Mouse (Mus musculus) cerebral cortex, adult 2 months (tissue): ENCODE data around the gene Vamp4.

ENCODE experiments used
- WGBS: fragments of 180-500 bp; shearing (Covaris S2); methylation state at CpG from one replicate; pipeline ENCODE4 v1.1.7; 2018; 5-methylcytosine and 5-hydroxymethylcytosine counted together

Gene Vamp4

DNA sequence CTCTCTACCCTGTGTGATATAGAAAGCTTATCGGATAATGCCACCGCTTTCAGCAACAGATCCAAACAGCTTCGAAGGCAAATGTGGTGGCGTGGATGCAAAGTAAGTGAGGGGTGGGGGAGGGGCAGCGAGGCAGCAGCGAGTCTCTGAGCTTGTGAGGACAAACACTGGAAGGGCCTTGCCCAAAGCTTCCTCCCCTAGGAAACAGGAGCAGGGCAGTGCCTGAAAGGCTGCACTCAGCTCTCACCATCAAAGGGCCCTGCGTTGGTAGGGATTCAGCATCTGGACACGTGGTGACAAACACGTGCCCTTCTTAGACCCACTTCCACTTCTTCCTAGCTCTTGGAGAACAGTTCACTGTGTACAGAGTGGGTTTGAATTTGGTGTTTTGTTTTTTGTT is 19.1 kb downstream of the Vamp4 start:
- 19% methylated on average over 9 of the region's 9 CpGs for WGBS

DNA sequence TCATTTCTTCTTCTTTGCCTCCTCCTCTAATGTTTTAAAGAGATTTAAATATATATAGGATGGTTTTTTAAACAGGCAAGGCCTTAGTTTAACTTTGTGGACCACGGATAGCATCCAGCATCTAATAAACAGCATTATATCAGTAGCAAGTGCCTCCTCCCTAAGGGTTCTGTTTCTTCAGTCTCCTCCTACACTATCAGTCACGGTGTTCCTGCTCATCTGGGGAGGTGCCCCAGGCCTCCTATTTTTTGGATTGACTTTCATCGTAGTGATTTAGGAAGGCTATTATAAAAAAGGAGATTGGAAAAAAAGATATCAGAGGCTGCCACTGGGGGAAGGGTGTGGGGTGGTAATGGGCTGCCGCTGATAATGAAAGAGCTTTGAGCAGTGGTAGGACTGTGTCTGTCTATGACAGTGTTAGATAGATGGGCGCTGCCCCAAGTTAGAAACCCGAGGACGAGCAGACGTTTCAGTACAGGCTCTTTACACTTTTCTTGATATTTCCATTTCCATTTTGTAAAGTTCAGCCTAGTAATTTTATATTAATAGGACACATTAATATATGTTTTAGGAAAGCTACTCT is 20.2 kb downstream of the Vamp4 start:
- WGBS: 85% methylated on average over 8 of the region's 8 CpGs

DNA sequence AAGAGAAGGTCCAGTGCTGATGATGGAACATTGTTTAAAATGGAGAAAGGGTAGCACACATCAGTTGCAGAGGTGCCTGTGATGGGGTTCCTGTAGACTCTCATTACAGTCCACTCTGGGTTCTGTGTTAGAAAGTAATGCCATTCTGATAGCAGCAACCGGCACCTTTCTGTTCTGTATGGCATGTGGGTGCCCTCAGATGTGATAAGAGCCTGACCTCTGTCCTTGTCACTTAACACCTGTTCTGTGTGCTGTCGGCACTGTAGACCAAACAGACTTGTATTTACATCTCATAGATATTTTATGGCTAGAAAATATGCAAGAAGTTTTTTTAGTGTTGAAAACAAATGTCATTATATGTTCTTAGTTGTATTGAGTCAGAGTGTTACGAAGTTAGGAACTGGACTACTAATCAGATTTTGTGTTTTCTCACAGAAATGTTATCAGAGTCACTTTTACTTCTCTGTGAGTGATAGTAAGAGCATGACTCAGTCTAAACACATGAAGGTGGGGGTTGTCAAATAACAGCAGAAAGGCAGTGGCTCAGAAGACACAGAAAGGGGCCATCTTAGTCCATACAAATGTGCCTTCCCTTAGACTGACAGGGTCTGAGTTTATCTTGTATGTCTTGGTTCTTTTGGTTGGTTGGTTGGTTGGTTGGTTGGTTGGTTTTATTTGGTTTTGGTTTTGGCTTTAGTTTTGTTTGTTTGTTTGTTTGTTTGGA is 27.2 kb downstream of the Vamp4 start:
- WGBS: 95% methylated on average over 3 of the region's 3 CpGs

DNA sequence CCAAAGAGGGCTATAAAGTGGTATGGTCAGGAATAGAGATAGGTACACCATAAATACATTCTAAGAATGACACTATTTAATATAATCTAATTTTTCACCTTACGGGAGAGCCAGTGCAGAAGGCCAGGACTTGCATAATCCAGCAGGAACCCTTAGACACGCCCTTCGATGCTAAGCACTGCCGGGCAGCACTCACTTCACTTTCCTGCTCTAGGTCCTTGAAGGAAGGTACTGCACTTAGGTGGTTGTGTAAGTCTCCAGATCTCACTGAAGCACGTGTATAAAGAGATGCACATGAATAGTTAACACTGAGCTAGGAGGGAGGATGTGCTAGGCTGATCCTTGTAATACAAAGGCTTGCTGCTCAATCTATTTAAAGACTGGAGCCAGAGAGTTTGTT is 29.3 kb downstream of the Vamp4 start:
- WGBS: 90% methylated on average over 5 of the region's 5 CpGs

DNA sequence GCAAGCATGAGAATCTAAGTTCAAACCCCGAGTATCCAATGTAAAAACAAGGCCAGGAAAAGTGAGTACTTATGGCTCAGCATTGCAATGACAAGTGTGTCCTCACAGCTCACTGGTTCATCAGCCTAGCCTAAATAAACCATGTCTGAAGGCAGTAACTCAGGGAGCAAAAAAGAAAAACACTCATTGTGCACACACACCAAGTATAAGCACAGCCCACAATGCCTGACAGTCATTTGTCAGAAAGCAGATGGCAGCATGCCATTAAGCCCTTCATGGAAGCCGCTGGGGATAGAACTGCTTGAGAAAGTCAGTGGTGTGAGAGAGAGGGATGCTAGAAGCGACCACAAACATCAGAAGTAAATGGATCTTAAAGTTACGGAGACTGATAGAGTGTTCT is 31.0 kb downstream of the Vamp4 start:
- WGBS: 68% methylated on average over 4 of the region's 4 CpGs

DNA sequence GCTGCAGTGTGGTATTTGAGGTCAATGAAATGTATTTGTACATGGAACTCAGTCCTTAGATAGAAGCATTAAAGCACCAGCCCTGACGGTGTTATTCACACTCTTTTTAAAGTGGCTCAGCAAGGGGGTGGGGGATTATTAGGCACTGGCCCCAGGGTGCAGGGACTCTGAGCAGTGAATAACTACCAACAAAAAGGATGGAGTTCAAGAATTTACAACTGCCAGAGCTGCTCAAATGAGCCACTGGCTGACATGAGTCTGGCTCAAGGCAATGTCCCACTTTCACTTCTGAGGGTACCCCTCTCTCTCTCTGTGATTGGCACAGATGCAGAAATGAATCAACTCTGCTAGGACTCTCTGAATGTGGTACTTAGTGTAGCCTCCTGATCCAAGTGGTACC is 37.8 kb downstream of the Vamp4 start:
- 21% methylated on average over 1 of the region's 1 CpGs for WGBS

DNA sequence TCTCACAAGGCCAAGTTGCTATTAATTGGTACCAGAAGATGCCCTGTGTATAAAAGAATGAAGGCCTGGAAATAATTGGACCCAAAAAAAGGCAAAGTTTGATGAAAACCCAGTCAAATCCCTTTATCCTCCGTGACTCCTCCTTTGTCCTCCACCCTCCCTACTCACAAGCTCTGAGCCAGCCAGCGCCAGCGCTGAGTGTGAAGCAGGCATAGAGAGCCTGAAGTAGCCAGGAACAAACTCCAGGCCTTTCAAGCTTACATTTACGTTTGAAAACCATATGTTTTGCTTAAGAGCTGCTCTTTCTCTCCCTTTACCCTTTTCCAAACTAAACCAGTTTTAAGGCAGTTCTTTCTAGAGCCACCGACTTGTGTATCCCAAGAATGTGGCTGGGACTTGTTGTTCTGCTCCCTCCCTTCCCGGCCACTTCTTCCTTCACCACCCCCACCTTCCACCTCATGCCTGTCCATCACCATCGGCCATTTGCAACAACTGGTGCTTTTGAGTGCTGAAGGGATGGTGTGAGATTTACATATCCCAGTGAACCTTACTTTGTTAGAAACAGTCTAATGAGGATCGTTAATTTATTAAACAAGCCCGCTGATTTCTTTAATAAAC is 39.4 kb downstream of the Vamp4 start:
- WGBS: 51% methylated on average over 9 of the region's 9 CpGs

DNA sequence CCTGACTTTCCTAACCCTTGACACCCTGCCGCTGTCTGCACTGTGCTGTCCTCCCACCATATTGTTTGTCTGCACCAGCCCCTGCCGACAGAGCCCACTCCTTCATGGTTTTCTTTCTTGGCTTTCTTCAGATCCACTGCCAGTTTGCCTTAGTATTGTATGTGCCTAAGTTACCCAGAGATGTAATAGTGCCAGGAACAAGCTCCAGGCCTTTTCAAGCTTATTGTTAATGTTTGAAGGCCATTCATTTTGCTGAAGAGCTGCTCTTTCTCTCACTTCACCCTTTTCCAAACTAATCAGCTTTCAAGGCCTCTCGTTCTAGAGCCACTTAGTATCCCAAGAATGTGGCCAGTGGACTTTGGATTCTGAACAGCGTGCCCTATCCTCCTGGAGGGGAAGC is 40.9 kb downstream of the Vamp4 start:
- 64% methylated on average over 4 of the region's 4 CpGs for WGBS

DNA sequence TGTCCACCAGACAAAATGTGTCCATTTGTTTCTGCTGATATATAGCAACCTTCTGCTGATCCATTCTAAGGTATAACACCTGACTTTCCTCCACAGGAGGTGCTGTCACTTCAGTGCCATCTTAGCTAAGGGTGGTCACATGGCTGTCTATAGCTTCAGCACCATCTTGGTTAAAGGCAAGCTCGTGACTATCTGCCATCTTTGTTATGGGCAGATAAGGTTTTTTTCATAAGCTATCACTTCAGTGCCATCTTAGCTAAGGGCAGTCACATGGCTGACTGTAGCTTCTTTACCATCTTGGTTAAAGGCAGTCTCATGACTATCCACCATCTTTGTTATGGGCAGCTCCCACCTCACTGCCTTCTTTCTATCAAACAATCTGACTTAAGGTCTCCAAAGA is 45.2 kb downstream of the Vamp4 start:
- WGBS: 67% methylated on average over 1 of the region's 1 CpGs

DNA sequence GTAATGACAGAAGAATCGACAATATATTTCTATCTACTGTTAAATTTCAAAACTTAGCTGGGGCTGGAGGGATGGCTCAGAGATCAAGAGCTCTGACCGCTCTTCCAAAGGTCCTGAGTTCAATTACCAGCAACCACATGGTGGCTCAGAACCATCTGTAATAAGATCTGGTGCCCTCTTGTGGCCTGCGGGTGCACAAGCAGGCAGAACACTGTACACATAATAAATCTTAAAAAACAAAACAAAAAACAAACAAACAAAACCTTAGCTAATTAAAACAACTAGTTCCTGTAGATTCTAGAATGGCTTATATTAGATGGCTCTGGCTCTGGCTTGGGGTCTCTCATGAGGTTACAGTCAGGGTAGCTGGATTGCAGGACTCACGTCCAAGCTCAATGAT is 50.2 kb downstream of the Vamp4 start:
- WGBS: 68% methylated on average over 4 of the region's 4 CpGs

DNA sequence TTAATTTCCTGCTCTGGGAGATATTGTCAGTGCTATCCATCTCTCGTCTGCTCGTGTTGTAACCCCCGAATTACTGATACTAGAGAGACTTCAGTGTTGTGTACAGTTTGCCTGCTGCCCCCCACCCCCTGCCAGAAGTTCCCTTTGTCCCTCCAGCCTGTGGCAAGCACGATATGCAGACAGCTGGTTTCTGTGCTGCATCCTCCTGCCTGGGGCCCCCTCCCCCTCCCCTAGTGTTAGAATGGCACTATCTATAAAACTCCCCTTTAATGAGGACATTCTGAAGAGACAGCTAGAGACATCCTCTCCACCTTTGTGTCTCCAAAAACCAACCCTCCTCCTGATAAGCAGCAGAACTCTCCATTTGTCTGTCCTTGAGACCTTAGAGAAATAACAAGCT is 53.6 kb downstream of the Vamp4 start:
- 64% methylated on average over 4 of the region's 4 CpGs for WGBS

DNA sequence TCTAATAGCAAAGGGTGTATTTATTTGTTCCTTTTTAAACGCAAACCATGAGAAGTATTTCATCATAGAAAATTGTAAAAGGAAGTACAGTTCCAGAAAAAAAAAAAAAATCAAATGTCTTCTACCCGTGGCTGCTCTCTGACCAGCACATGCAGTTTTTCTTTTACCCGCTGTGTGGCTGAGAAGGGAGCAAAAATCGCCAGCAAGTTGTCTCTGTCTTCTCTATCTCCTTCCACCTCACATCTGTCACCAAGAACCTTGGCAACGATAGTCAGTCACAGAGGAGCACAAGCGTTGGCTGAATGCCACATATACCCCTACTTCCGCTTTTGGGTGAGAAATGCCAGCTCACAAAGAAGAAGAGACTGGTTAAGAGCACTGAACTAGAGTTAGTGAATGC is 54.9 kb downstream of the Vamp4 start:
- 30% methylated on average over 7 of the region's 7 CpGs for WGBS

DNA sequence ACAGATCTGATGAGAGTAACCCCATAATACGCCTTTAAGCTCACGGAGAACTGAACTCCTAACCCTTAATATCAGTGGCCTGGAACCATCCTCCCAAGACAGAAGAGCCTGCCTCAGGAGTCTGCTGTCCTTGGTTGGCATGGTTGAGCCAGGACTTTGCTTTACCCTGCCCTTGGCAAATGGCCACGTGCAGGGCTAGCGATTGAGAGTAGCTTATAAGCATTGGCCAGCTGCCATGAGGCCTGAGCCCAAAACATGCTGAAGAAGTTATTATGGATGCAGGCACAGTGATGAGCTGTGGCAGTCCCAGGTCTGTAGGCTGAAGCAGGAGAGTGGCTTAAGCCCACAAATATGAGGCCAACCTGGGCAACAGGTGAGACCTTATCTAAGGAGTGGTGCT is 57.5 kb downstream of the Vamp4 start:
- 68% methylated on average over 4 of the region's 4 CpGs for WGBS

DNA sequence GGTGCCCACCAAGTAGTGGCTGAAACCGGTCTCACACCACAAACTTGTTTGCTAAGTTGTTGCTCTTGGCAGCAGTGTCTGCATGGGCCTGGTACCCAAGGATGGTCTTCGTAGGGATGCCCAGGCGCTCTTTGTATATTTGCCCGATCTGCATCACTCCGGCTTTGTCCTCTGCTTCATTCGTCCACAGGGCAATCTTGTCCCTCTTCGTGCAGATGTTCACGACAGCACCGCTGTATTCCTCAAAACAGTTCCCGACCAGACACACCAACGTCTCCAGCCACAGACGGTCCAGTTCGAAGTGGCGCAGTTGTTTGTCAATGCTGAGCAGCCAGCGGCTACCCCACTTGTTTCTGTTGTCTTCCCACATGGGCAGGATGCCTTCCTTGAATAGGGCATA is 58.0 kb downstream of the Vamp4 start:
- 96% methylated on average over 15 of the region's 15 CpGs for WGBS

DNA sequence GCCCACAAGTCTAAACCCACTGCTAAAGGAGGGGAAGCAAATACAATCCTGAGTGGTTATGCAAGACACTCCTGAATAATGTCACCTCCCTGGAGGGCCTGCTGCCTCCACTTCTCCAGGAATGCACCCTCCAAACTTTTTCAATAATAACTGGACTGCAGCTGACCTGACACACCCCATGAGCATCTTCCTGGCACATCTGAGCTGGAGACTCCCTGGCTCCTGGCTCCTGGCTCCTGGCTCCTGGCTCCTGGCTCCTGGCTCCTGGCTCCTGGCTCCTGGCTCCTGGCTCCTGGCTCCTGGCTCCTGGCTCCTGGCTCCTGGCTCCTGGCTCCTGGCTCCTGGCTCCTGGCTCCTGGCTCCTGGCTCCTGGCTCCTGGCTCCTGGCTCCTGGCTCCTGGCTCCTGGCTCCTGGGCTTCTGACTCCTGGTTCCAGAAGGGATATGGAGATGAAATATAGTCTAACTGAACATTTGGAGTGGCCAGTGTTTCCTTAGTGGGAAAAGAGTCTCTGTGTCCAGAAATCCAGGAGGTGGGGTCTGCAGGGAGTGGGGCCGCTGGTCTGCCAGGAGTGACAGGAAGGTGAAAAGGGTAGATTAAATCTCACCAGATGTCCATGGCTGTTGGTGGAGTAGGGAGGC is 65.1 kb downstream of the Vamp4 start:
- 50% methylated on average over 1 of the region's 1 CpGs for WGBS

DNA sequence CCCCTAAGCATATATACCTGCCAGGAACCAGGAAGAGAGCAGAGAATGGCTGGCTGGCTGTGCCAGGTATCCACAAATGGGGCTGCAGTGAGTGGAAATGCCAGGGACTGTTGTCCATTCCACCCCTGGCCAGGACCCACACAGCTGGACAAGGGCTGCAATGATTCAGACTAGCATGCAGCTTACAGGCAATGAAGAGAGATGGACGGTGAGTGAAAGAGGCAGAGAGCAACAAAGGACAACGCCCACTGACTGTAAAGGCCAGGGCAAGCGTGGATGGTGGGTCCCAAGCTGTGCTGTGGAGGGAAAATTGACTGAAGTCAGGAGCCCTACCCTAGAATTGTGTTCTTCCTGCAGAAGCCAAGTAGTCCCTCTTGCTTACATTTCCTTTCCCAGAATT is 66.2 kb downstream of the Vamp4 start:
- 76% methylated on average over 3 of the region's 3 CpGs for WGBS

DNA sequence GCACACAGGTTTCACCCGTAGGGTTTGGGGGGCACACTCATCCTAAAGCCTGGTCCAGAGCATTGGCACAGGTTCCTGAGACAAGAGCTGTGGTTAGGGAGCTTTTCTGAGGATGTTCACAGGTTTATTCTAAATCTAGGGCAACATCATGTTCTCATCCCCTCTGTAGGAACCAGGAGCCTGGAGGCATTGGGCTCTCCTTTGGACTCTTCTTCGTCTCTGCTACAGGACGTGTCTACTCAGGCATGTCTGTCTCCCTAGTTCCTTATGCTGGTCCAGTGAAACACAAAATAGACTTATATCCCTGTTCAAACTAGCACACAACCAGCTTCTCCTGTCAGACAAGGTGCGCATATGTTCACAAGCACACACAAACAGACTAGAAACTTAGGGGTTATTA is 68.2 kb downstream of the Vamp4 start:
- WGBS: 86% methylated on average over 4 of the region's 4 CpGs

DNA sequence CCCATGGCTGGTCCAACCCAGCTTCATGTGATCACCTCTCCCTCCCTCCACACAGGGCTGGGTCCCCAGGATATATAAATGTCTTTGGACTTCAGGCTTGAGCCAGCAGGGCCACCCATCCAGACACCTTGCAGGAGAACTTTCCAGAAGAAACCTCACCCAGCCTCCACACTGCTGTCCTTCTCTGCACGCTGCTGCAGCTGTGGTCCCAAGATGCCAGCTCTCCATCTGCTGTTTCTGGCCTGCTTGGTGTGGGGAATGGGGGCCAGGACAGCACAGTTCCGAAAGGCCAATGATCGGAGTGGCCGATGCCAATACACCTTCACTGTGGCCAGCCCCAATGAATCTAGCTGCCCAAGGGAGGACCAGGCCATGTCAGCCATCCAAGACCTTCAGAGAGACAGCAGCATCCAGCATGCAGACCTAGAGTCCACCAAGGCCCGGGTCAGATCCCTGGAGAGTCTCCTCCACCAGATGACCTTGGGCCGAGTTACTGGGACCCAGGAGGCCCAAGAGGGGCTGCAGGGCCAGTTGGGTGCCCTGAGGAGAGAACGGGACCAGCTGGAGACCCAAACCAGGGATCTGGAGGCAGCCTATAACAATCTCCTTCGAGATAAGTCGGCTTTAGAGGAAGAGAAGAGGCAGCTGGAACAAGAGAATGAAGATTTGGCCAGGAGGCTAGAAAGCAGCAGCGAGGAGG is 68.9 kb downstream of the Vamp4 start, which contains the start of gene Myoc:
TSS of gene Myoc (plus strand) at position 105 of the 700 bp plus-strand sequence.
- 83% methylated on average over 10 of the region's 10 CpGs for WGBS

DNA sequence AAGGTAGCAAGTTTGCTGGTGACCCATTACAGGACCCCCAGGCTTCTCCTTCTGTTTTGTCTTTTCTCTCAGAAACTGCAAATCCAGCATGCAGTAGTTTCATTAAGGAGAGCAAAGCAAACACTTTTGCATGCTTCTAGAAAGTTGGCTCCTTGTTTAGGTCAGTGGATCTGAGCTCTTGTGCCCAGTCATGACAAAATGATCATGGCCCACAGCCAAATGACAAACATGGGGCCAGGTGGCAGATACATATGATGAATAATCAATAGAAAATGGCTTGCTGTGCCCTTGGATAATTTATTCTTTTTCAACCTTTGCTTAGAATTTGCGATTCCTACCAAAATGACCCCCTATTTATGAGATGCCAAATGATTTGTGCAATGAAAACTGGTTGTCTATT is 69.5 kb downstream of the Vamp4 start:
- 82% methylated on average over 1 of the region's 1 CpGs for WGBS

DNA sequence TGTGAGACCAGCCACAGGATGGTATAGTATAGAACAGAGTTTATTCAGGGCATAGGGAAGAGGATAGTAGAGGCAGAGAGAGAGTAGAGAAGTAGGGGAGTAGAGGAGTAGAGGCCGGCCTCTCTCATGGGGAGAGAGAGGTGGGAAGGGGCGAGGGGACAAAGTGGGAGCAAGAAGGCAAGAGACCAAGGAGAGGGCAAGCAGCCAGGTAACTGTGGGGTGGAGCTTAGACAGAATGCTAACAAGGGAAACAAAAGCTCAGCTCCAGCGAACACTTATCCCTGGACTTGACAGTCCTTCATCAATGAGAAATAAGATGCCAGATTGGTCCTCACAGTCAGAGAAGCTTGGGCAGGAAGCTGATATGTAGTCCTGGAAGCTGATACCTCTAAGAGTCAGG is 72.3 kb downstream of the Vamp4 start:
- WGBS: 89% methylated on average over 3 of the region's 3 CpGs

DNA sequence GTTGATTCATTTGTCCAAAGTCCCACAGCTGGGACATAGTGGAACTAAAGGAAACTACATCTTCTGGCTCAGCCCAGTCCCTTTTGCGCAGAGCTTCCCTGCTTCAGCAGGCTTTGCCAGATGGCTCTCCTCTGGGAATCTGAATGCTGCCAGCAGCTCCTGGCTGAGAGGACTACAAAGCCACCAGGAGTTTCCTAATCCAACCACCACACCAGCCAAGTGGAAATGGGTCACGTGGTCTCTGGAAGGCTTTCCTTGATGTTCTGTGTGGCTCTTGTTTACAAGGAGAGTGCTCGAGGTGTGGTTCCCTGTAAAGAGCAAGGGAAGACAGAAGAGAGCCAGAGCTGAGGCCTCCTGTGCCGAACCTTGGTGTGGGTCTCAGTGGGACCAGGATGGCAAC is 73.4 kb downstream of the Vamp4 start:
- 21% methylated on average over 4 of the region's 4 CpGs for WGBS

DNA sequence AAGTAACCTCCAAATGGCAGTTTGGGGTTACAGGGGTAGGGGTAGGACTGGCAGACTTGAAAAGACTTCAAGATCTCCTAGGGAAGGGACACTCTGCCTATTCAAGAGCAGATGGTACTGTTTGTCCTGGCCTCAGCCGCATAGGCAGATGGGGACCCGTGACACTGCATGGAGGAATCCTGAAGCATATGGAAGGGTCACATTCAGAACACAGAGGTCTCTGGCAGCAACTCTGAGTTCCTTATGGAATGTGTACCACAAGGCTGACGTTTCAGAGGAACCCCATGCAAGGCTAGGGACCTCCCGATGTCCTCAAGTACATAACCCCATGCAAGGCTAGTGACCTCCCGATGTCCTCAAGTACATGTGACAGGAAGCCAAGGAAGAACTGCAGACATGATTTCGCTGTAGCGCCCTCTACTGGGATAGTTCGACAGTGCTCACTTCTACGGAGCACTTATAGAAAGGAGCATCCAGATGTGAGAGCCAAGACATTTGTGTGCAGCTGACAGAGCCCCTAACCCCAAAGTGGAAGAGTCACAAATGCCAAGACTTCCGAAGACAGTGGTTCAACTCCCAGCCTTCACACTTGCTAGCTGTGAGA is 75.9 kb downstream of the Vamp4 start:
- WGBS: 87% methylated on average over 10 of the region's 10 CpGs
